ENCODE assay signal across 16 mouse cellular contexts in genomic region chr5:115442663-115443062, GRCm38 (mm10). TPM values are rescaled to one million over a fixed set of nuclear protein-coding genes. Genes with fewer than 3 reads are reported as not detected.
A peak's percentile ranks its signal among the peaks of the same experiment; 100 is the strongest.
DNase-seq lines count a peak whose midpoint lies in the region; ATAC-seq and TF ChIP-seq lines count a peak whose summit lies in the region.
"Not testable (repeated sequence)": the region's sequence is repeated elsewhere in the genome, so short reads cannot be mapped to it uniquely, and the experiment has no call there.
"Had no signal": no experiment of that assay in that cellular context is flagged by ENCODE, and none has a peak within 500 bp of the region (broad histone marks: within the 10 kb centered on the region; RNA-seq: fewer than 3 reads in every experiment).

No protein-coding gene starts in this region.

- WGBS in bone marrow, adult 2 months, result 46% methylated on average over 5 of the region's 5 CpGs
- WGBS in forebrain, postnatal 0 days, result 75% methylated on average over 5 of the region's 5 CpGs
- WGBS in kidney, adult 2 months, result 72% methylated on average over 5 of the region's 5 CpGs
- 47% methylated on average over 5 of the region's 5 CpGs for WGBS in liver, postnatal 0 days (ENCODE audit: insufficient replicate concordance)
- WGBS in spleen, adult 2 months, result 55% methylated on average over 5 of the region's 5 CpGs

- TF ChIP-seq EP300 in liver, postnatal 0 days (IDR thresholded peaks at IDR 0.05; ENCODE audit: low read depth), result not testable (repeated sequence)

- DNase-seq in T-cell, adult 2 months (ENCODE audit: low spot score), result peak; percentile 8
- DNase-seq in forebrain, postnatal 0 days; spleen, adult 2 months (ENCODE audit: low read depth in 1 of 2, low spot score in 2 of 2): not testable (repeated sequence)
- DNase-seq in kidney, adult 2 months, result peak; percentile 21
- peak; percentile 26 for DNase-seq in liver, postnatal 0 days
- peak; percentile 16 for DNase-seq in urinary bladder, postnatal 25 days (ENCODE audit: low spot score)

- not testable (repeated sequence) for H3K9ac ChIP-seq in forebrain, postnatal 0 days; liver, postnatal 0 days (replicated peaks)

- H3K4me2 ChIP-seq in forebrain, postnatal 0 days (ENCODE audit: low read depth); liver, postnatal 0 days (ENCODE audit: low read depth, low read length): not testable (repeated sequence)

- peak; percentile 68 for TF ChIP-seq CTCF in E14TG2a.4 (conservative IDR thresholded peaks at IDR 0.05; ENCODE audit: low read length)
- peak; percentile 62 for TF ChIP-seq CTCF in bone marrow, adult 2 months (IDR thresholded peaks at IDR 0.05; ENCODE audit: control insufficient read depth, insufficient read depth, low read length)
- peak; percentile 70 for TF ChIP-seq CTCF in forebrain, postnatal 0 days (IDR thresholded peaks at IDR 0.05; ENCODE audit: low read depth)
- TF ChIP-seq CTCF in kidney, adult 2 months (conservative IDR thresholded peaks at IDR 0.05; ENCODE audit: insufficient read depth, insufficient read length, low read depth, low read length), result peak; percentile 59
- TF ChIP-seq CTCF in liver, postnatal 0 days (IDR thresholded peaks at IDR 0.05; ENCODE audit: low read depth), result peak; percentile 76
- peak; percentile 30; the same call in 1 of the 2 replicates for TF ChIP-seq CTCF in spleen, adult 2 months (IDR thresholded peaks at IDR 0.05; ENCODE audit: extremely low read depth, insufficient read depth, insufficient read length, insufficient replicate concordance)

- H3K9me3 ChIP-seq in E14TG2a.4 (ENCODE audit: low read length); forebrain, postnatal 0 days (ENCODE audit: low read length); liver, postnatal 0 days (ENCODE audit: low read length): not testable (repeated sequence)

- not testable (repeated sequence) for H3K4me3 ChIP-seq in E14TG2a.4 (replicated peaks; ENCODE audit: low read length); bone marrow, adult 2 months (replicated peaks; ENCODE audit: control insufficient read depth, low read depth, low read length); forebrain, postnatal 0 days (ENCODE audit: low read depth, low read length); kidney, adult 2 months (ENCODE audit: insufficient read depth, low read depth, low read length); liver, postnatal 0 days (ENCODE audit: low read depth, low read length); spleen, adult 2 months (ENCODE audit: extremely low read depth, insufficient read depth, insufficient read length)

- H3K36me3 ChIP-seq in E14TG2a.4 (ENCODE audit: insufficient read depth, low read length), result peaks cover 42% of the 10 kb centered on the region
- H3K36me3 ChIP-seq in forebrain, postnatal 0 days (ENCODE audit: insufficient read depth), result peaks cover 68% of the 10 kb centered on the region
- H3K36me3 ChIP-seq in kidney, adult 2 months (ENCODE audit: control insufficient read depth, insufficient read depth, low read length); liver, postnatal 0 days (replicated peaks; ENCODE audit: insufficient read depth, low read length); spleen, adult 2 months (ENCODE audit: control insufficient read depth, insufficient read depth, low read length): not testable (repeated sequence)

- not testable (repeated sequence) for TF ChIP-seq POLR2A in bone marrow, adult 2 months (IDR thresholded peaks at IDR 0.05; ENCODE audit: borderline replicate concordance, control insufficient read depth, low read depth, low read length); kidney, adult 2 months (IDR thresholded peaks at IDR 0.05; ENCODE audit: low read depth, low read length); spleen, adult 2 months (IDR thresholded peaks at IDR 0.05; ENCODE audit: low read depth, low read length)

- H3K27ac ChIP-seq in bone marrow, adult 2 months (ENCODE audit: control insufficient read depth, insufficient read depth, low read depth, low read length, poor library complexity); forebrain, postnatal 0 days (ENCODE audit: low read depth, low read length); kidney, adult 2 months (ENCODE audit: insufficient read depth, low read depth, low read length); liver, postnatal 0 days (ENCODE audit: low read depth); spleen, adult 2 months (ENCODE audit: insufficient read depth, low read length): not testable (repeated sequence)

- not testable (repeated sequence) for H3K27me3 ChIP-seq in E14TG2a.4 (ENCODE audit: insufficient read depth, low read length); forebrain, postnatal 0 days (ENCODE audit: insufficient read depth, low read length); kidney, adult 2 months (replicated peaks; ENCODE audit: control insufficient read depth, insufficient read depth, low read length); liver, postnatal 0 days (ENCODE audit: insufficient read depth, low read length); spleen, adult 2 months (ENCODE audit: control insufficient read depth, insufficient read depth, low read length)

- peaks cover 86% of the 10 kb centered on the region for H3K4me1 ChIP-seq in E14TG2a.4 (replicated peaks; ENCODE audit: low read depth, low read length)
- H3K4me1 ChIP-seq in bone marrow, adult 2 months (ENCODE audit: control insufficient read depth, insufficient read depth, low read length); forebrain, postnatal 0 days (ENCODE audit: insufficient read depth); kidney, adult 2 months (ENCODE audit: control insufficient read depth, insufficient read depth, low read length); liver, postnatal 0 days (ENCODE audit: insufficient read depth); spleen, adult 2 months (ENCODE audit: control insufficient read depth, insufficient read depth, insufficient read length): not testable (repeated sequence)

- not testable (repeated sequence) for ATAC-seq in forebrain, postnatal 0 days; liver, postnatal 0 days

RNA-seq across cellular contexts. Expression of gene Msi1, which starts 13.3 kb away (rescaled TPM):
- 0.61 and 0.95 TPM in 2 replicates for polyA plus RNA-seq in bone marrow, adult 2 months (2011; ENCODE audit: insufficient read depth, insufficient read length, low replicate concordance, missing spikeins)
- total RNA-seq in forebrain, postnatal 0 days (2014; rRNA removed), result 53.8 and 65.9 TPM in 2 replicates
- polyA plus RNA-seq in forebrain, postnatal 0 days (2015; fragmentation: Nextera tagmentation; extraction: Ambion mirVana), result 48.2 and 49.9 TPM in 2 replicates
- polyA plus RNA-seq in kidney, adult 2 months (2012; rRNA removed), result 2.0 and 2.5 TPM in 2 replicates
- 0.15 and 0.26 TPM in 2 replicates for polyA plus RNA-seq in liver, postnatal 0 days (2015; fragmentation: Nextera tagmentation; extraction: Ambion mirVana)
- 0.47 and 1.1 TPM in 2 replicates for polyA plus RNA-seq in spleen, adult 2 months (2012; rRNA removed)

RNA-seq across cellular contexts. Expression of gene Pla2g1b, which starts 23.4 kb away (rescaled TPM):
- 10.3 TPM in 1 of 2 replicates, not detected in the other for polyA plus RNA-seq in bone marrow, adult 2 months (2011; ENCODE audit: insufficient read depth, insufficient read length, low replicate concordance, missing spikeins)
- total RNA-seq in forebrain, postnatal 0 days (2014; rRNA removed), result not detected in 2 replicates
- polyA plus RNA-seq in forebrain, postnatal 0 days (2015; fragmentation: Nextera tagmentation; extraction: Ambion mirVana), result not detected in 2 replicates
- 0.74 TPM in 1 of 2 replicates, not detected in the other for polyA plus RNA-seq in kidney, adult 2 months (2012; rRNA removed)
- not detected in 2 replicates for polyA plus RNA-seq in liver, postnatal 0 days (2015; fragmentation: Nextera tagmentation; extraction: Ambion mirVana)
- 284 and 435 TPM in 2 replicates for polyA plus RNA-seq in spleen, adult 2 months (2012; rRNA removed)
- total RNA-seq: gastrocnemius, postnatal 14 days; heart, adult 8-10 months; layer of hippocampus, adult 18-20 months; left cerebral cortex, postnatal 4 days had no signal
- polyA plus RNA-seq: embryonic facial prominence, embryonic 15.5 days; forebrain, embryonic 10.5 days; frontal cortex, adult 2 months; neural tube, embryonic 12.5 days had no signal

RNA-seq across cellular contexts. Expression of gene Sirt4, which starts 41.9 kb away (rescaled TPM):
- polyA plus RNA-seq in bone marrow, adult 2 months (2011; ENCODE audit: insufficient read depth, insufficient read length, low replicate concordance, missing spikeins), result 9.0 and 13.2 TPM in 2 replicates
- total RNA-seq in forebrain, postnatal 0 days (2014; rRNA removed), result 34.5 and 36.3 TPM in 2 replicates
- 18.3 and 18.8 TPM in 2 replicates for polyA plus RNA-seq in forebrain, postnatal 0 days (2015; fragmentation: Nextera tagmentation; extraction: Ambion mirVana)
- polyA plus RNA-seq in kidney, adult 2 months (2012; rRNA removed), result 34.0 and 49.3 TPM in 2 replicates
- 3.5 and 3.9 TPM in 2 replicates for polyA plus RNA-seq in liver, postnatal 0 days (2015; fragmentation: Nextera tagmentation; extraction: Ambion mirVana)
- polyA plus RNA-seq in spleen, adult 2 months (2012; rRNA removed), result 19.6 and 28.2 TPM in 2 replicates

Comparison
In these comparisons a context has a peak if more than half of its experiments do, and no peak if none do; other contexts are left out.
1. RNA of gene Msi1, which starts 13.3 kb away (polyA plus RNA-seq): 48.2 to 49.9 TPM in forebrain, postnatal 0 days; 2.0 to 2.5 TPM in kidney, adult 2 months, 0.61 to 0.95 TPM in bone marrow, adult 2 months, 0.47 to 1.1 TPM in spleen, adult 2 months and 0.15 to 0.26 TPM in liver, postnatal 0 days; every median in the first group is over 10 times any median in the second.
2. RNA of gene Pla2g1b, which starts 23.4 kb away (polyA plus RNA-seq): 284 to 435 TPM in spleen, adult 2 months; 10.3 TPM in bone marrow, adult 2 months, 0.74 TPM in kidney, adult 2 months, not detected in liver, postnatal 0 days and not detected in forebrain, postnatal 0 days; every median in the first group is over 10 times any median in the second.
3. Peak in every context shown above with its lines, with median percentiles within 50 percentile points of each other: CTCF ChIP-seq.